Mouse (Mus musculus) urinary bladder, adult 18-20 months (tissue): ENCODE measurements around the gene Mapk13.
"Not testable (repeated sequence)": the region's sequence is repeated elsewhere in the genome, so short reads cannot be mapped to it uniquely, and the experiment has no call there.

Source experiments
- DNase-seq, 2 experiments: peaks; one replicate each; pipeline ENCODE4 v3.0.0; 2022; ENCODE audit warnings: low spot score in 2 of 2, mixed read lengths in 2 of 2

Mapk13 gene

DNA sequence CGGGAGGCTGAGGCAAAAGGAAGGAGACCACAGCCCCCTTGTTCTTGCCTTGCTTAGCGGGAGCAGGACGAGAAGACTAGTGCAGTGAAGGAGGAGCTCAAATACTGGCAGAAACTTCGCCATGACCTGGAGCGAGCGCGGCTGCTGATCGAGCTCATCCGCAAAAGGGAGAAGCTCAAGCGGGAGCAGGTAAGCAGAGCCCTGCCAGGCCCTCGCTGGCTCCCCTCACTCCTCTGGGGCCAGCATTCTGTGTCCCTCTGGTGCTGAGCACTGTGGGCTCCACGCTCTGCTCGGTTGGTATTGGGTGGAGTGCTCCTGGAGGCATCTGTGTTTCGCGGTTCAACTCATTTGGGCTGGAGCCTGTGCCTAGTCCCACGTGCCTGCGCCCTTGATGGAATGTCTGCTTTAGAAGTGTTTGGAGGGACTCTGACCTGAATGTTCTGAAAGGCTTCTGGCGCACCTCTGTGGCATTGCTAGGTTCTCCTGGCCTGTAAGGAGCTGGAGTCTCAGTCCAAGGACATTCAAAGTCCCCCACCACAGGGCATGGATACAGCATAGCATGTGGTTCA is 45.5 kb downstream of the Mapk13 start:
- no peak for DNase-seq

- DNase-seq, result no peak
Observed at GRCm38 (mm10) chr17:28815384-28816004, 46.4 kb downstream of the Mapk13 start.

DNA sequence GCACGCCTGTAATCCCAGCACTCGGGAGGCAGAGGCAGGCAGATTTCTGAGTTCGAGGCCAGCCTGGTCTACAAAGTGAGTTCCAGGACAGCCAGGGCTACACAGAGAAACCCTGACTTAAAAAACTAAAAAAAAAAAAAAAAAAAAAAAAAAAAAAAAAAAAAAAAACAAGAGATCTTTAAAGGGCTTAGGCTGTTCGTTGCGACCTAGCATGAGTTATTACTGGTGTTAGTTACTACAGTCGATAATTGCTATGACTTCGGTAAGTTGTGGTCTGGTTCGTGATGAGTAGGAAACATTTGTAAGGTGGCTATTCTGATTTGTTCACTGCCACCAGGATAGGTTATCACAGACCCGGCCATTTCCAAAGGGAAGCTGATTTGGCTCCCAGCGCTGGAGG is 47.2 kb downstream of the Mapk13 start:
- DNase-seq, result not testable (repeated sequence)

DNA sequence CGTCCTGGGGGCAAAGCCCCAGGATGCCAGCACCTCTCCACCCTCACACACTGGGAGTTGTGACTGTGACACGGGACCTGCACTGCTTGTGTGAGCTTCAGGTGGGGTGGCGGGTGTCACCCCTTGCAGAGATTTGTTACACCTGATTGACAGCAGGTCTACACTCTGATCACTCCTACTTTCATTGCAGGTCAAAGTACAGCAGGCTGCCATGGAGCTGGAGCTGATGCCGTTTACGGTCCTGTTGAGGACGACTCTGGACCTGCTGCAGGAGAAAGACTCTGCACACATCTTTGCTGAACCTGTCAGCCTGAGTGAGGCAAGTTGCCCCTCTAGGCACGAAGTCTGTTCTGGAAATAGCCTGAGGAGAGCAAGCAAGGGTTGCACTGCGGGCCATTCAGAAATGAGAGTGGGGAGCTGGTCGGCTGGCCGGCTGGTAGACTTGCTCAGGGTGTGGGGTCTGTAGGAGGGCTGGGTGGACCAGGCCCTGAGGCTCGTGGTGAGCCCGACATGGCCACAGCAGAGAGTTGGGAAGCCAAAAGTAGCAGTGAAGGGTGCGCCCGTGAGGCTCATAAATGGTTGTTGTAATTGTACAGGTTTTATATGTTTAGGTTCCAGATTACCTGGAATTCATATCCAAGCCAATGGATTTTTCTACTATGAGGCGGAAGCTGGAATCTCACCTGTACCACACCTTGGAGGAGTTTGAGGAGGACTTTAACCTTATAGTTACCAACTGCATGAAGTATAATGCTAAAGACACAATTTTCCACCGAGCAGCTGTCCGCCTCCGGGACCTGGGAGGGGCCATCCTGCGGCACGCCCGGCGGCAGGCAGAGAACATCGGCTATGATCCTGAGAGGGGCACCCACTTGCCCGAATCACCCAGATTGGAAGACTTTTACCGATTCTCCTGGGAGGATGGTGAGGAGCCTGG is 48.0 kb downstream of the Mapk13 start:
- no peak for DNase-seq

GRCm38 (mm10) chr17:28820189-28820588 is 51.1 kb downstream of the Mapk13 start:
- DNase-seq, result no peak

DNA sequence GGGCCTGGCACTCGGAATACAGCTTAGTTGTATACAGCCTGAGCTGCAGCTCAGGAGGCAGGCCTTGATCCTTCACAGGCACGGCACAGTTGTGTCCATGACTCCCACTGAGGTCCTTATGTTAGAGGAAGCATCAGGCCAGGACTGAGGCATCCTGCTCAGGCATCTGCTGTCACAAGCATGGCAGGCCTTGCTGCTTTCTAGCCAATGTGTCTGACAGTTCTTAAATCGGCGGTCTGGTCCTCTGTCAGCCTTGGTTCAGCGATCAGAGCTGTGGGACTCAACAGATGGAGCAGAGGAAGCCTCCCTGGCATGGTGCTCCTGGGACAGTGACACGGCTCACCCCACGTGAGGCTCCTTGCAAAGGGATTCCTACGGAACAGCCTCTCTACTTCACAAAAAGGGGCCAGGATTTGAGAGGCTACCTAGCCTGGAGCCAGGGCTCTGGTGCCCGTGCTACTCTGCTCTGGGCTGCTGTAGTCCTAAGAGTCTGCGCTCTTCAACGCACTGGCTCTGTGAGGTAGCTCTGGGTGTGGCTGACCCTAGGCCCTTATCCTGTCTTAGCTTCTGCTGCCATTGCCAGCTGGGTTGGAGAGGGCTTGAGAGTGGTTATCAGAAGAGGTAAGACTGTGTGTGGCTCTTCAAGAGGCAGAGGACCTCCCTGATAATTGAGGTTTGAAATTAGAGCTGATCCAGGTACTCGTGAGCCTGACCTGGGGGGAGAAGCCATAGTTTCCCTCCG is 54.1 kb downstream of the Mapk13 start:
- no peak for DNase-seq

DNA sequence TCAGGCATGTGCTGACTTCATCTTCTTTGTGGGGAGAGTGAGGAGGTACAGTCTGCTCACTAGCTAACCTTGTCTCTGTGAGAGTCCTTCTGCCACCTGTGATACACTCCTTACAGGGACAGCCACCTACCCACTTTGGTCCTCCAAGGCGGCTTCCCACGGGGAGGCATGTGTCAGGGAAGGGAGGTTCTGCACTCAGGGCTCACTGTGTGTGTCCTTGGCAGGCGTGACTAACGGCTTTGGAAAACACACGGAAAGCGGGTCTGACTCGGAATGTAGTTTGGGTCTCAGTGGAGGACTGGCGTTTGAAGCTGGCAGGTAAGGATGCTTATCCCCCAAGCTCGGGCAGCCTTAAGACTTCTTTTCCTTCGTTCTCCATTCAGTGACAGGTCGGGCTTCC is 54.7 kb downstream of the Mapk13 start:
- DNase-seq, result no peak

GRCm38 (mm10) chr17:28824896-28825295 is 55.8 kb downstream of the Mapk13 start:
- no peak for DNase-seq

DNA sequence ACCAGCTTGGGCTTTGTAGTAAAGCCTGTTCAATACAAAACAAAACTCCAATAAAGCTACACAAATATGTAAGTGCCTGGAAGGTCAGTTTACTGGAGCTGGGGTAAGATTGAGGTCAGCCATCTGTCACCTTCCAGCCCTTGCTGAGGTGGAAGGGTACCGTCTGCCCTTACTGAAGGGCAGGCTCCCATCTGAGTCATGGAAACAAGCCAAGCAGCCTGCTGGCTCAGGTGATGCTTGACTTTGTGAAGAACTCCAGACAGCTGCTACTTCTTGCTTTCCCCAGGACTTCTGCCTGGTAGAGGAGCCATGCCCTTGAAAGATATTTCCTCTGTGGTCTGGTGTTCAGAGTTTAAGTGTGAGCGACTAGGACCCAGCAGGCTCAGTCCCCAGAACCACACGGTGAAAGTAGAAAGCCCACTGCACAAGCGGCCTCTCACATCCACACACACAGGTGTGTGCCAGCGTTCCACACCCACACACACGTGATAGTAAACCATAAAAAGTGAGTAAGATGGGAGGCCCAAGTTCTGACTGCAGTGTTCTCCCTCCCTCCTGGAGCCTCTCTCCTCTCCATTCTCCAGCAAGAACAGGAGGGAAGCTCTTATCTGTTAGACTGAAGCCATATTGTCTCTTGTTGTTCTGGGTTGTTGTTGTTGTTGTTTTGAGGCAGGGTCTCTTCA is 56.4 kb downstream of the Mapk13 start:
- DNase-seq, result no peak

GRCm38 (mm10) chr17:28827665-28828231 is 58.7 kb downstream of the Mapk13 start:
- no peak for DNase-seq

GRCm38 (mm10) chr17:28829120-28829519 is 60.0 kb downstream of the Mapk13 start:
- no peak for DNase-seq
